Mouse (Mus musculus) intestine, postnatal 0 days (tissue): ENCODE measurements around the gene Ppa1. TPM values are rescaled to one million over a fixed set of nuclear protein-coding genes. Genes with fewer than 3 reads are reported as not detected.

Experiments used
- ATAC-seq: fragments of 200-750 bp; cut with Nextera tagmentation; 2 replicates; pipeline ENCODE4 v1.8.0; 2017; ENCODE audit warnings: mild to moderate bottlenecking, moderate TSS enrichment, moderate library complexity
- H3K27ac ChIP-seq: fragments of 300-500 bp; sonication (generic); 2 replicates; pipeline ENCODE4 v1.5.1; 2014; ENCODE audit warnings: mild to moderate bottlenecking, low read depth, low read length, moderate library complexity
- H3K27me3 ChIP-seq: fragments of 300-500 bp; sonication (generic); replicated peaks from 2 replicates; pipeline ENCODE4 v1.6.1; 2014; ENCODE audit warnings: low read length, mixed read lengths; ENCODE audit not compliant: control insufficient read depth, insufficient read depth
- H3K36me3 ChIP-seq: fragments of 300-500 bp; sonication (generic); 2 replicates; pipeline ENCODE4 v1.6.1; 2014; ENCODE audit warnings: mild to moderate bottlenecking, moderate library complexity; ENCODE audit not compliant: control insufficient read depth, insufficient read depth
- H3K4me1 ChIP-seq: fragments of 300-500 bp; sonication (generic); replicated peaks from 2 replicates; pipeline ENCODE4 v1.6.1; 2014; ENCODE audit warnings: antibody characterized with exemption, low read length, mixed read lengths; ENCODE audit not compliant: control insufficient read depth, insufficient read depth
- H3K4me2 ChIP-seq: fragments of 300-500 bp; sonication (generic); replicated peaks from 2 replicates; pipeline ENCODE4 v1.6.1; 2014; ENCODE audit warnings: low read depth, mild to moderate bottlenecking, moderate library complexity
- H3K4me3 ChIP-seq: fragments of 300-500 bp; sonication (generic); 2 replicates; pipeline ENCODE4 v1.5.1; 2014; ENCODE audit warnings: low read depth, low read length
- H3K9ac ChIP-seq: fragments of 300-500 bp; sonication (generic); 2 replicates; pipeline ENCODE4 v1.6.1; 2014; ENCODE audit warnings: mild to moderate bottlenecking, low read depth, low read length
- H3K9me3 ChIP-seq: fragments of 300-500 bp; sonication (generic); 2 replicates; pipeline ENCODE4 v1.6.1; 2016; ENCODE audit warnings: mixed run types; ENCODE audit not compliant: control insufficient read depth
- CTCF ChIP-seq: sonication (generic); IDR thresholded peaks from 2 replicates; pipeline ENCODE4 v1.5.1; 2016; ENCODE audit warnings: low read depth, mild to moderate bottlenecking, control low read depth, antibody characterized with exemption, moderate library complexity
- WGBS: fragments of 180-500 bp; shearing (Covaris S2); extraction: QIAGEN DNeasy Blood & Tissue Kit; methylation state at CpG from one replicate; pipeline ENCODE4 v1.1.7; 2014; 5-methylcytosine and 5-hydroxymethylcytosine counted together
- polyA plus RNA-seq: library from polyadenylated mRNA; unstranded; fragments of >200 nt; fragmentation: Nextera tagmentation; extraction: Ambion mirVana; gene quantifications from 2 replicates; pipeline ENCODE4 v1.2.1, GENCODE M21; 2015

Ppa1 gene
- polyA plus RNA-seq, 1 experiment from 2014 or later: 204 TPM

DNA sequence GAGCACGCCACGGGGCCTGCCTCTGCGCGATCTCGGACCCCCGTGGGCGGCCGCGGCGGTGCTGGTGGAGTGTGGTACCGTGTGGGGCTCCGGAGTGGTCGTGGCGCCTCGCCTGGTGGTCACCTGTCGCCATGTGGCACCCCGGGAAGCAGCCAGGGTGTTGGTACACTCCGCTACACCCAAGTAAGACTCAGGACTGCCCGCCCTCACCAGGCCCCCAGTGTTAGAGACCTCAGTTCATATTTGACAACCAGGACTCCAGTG, 48.1 kb downstream of the Ppa1 start:
- H3K4me2 ChIP-seq: peak overlapping the region; percentile 99
- ATAC-seq: 0 out of 2 replicates have a peak, but pooled peaks have one; percentile 4
- H3K36me3 ChIP-seq: peaks cover 16% of the 10 kb centered on the region
- 7% methylated on average over 19 of the region's 19 CpGs for WGBS
- H3K9me3 ChIP-seq: no peaks in the 10 kb centered on the region
- TF ChIP-seq CTCF: no peak
- H3K4me1 ChIP-seq: peaks cover 7% of the 10 kb centered on the region; the same call in 1 of the 2 replicates
- peak overlapping the region; percentile 93 for H3K4me3 ChIP-seq
- H3K27ac ChIP-seq: peak overlapping the region; percentile 76
- H3K27me3 ChIP-seq: no peaks in the 10 kb centered on the region
- H3K9ac ChIP-seq: peak overlapping the region; percentile 78

DNA sequence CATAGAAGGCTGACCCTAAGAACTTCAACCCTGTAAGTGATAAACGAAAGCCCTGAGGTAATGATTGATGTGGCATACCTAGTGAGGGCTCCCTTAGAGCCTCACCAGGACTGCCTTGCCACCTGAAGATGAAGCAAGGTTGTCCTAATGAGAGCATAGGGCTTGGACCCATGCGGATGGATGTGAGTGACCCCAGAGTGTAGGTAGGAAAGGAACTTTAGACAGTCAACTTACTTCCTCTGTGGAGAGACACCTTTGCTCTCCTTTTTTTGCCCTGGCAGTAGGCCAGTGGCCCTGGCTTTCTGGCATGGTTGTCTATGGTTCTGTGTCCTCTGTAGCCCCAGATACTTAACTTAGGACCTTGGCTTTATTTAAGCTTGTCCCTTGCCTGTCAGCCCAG, 48.7 kb downstream of the Ppa1 start:
- H3K9ac ChIP-seq: peak overlapping the region; percentile 78; the same call in 1 of the 2 replicates
- H3K9me3 ChIP-seq: no peaks in the 10 kb centered on the region
- 55% methylated on average over 2 of the region's 2 CpGs for WGBS
- peak overlapping the region; percentile 99 for H3K4me2 ChIP-seq
- H3K27me3 ChIP-seq: no peaks in the 10 kb centered on the region
- H3K4me1 ChIP-seq: peaks cover 7% of the 10 kb centered on the region; the same call in 1 of the 2 replicates
- no peak for TF ChIP-seq CTCF
- ATAC-seq: peak; percentile 24
- peak overlapping the region; percentile 76; the same call in 1 of the 2 replicates for H3K27ac ChIP-seq
- H3K36me3 ChIP-seq: peaks cover 15% of the 10 kb centered on the region; the same call in 1 of the 2 replicates
- H3K4me3 ChIP-seq: peak overlapping the region; percentile 93

DNA sequence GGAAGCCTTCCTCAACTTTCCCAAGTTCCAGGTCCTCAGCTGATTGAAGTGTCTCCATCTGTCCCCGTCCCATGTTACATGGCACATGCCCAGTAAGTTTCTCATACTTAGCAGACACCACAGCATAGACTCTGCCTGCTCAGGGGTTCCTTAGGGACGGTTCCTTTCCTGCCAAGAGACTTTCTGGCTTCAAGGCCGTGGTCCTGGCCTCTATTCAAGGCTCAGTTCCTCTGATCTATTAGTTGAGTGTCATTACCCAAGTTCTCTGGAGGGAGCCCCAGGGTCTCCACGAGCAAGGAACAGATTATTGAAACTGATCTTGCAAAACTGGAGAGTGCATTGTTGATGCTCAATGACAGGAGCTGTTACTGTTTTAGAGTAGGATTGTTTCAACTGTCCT, 56.3 kb downstream of the Ppa1 start:
- Histone ChIP-seq H3K4me3 (no peak overlapping the region), H3K9me3 (no peaks in the 10 kb centered on the region), H3K4me1 (no peaks in the 10 kb centered on the region), H3K27me3 (no peaks in the 10 kb centered on the region), H3K4me2 (no peak overlapping the region), H3K27ac (no peak overlapping the region), H3K36me3 (peaks cover 22% of the 10 kb centered on the region), H3K9ac (no peak overlapping the region)
- no peak for ATAC-seq
- TF ChIP-seq CTCF: no peak
- WGBS: 79% methylated on average over 4 of the region's 4 CpGs

DNA sequence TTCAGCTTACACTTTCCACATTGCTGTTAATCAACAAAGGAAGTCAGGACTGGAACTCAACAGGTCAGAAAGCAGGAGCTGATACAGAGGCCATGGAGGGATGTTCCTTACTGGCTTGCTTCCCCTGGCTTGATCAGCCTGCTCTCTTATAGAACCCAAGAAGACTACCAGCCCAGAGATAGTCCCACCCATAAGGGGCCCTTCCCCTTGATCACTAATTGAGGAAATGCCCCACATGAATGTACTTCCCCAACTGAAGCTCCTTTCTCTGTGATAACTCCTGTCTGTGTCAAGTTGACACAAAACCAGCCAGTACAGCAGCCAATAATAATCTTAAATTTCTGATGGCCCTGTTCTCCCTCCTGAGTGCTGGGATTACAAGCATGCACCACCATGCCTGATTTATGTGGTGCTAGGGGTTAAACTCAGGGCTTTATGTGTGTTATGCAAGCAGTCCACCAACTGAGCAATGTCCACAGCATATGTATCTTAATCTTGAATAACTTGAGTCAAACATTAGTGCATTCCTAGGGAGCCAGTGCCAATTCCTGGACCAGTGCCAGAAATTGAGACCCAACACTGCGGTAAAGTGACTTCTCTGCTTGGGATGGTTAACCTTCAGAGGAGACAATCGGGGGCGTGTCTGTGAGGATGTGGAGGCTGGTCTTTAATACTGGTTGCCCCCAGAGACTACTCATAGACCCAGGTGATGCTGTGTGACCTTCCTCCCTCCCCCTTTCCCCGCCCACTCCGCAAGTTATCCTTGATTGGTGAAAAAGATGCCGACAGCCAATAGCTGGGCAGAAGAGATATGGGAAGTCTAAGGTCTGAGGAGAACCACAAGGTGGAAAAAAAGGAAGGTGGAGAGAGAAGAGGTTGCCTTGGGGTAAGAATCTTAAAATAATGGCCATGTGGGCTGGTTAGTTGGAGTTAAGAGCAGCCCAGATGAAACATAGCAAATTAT, 58.3 kb downstream of the Ppa1 start:
- H3K4me2 ChIP-seq: no peak overlapping the region
- H3K9ac ChIP-seq: no peak overlapping the region
- no peaks in the 10 kb centered on the region for H3K27me3 ChIP-seq
- H3K27ac ChIP-seq: no peak overlapping the region
- H3K9me3 ChIP-seq: no peaks in the 10 kb centered on the region
- H3K4me1 ChIP-seq: no peaks in the 10 kb centered on the region
- peaks cover 22% of the 10 kb centered on the region for H3K36me3 ChIP-seq
- H3K4me3 ChIP-seq: no peak overlapping the region
- no peak for TF ChIP-seq CTCF
- peak; percentile 76 for ATAC-seq
- 65% methylated on average over 6 of the region's 6 CpGs for WGBS

GRCm38 (mm10) chr10:61713601-61714000, 65.2 kb downstream of the Ppa1 start:
- Histone ChIP-seq H3K4me3 (no peak overlapping the region), H3K27me3 (no peaks in the 10 kb centered on the region), H3K4me2 (no peak overlapping the region), H3K9ac (no peak overlapping the region), H3K9me3 (no peaks in the 10 kb centered on the region), H3K36me3 (no peaks in the 10 kb centered on the region), H3K4me1 (peaks cover 6% of the 10 kb centered on the region; the same call in 1 of the 2 replicates), H3K27ac (no peak overlapping the region)
- 86% methylated on average over 3 of the region's 3 CpGs for WGBS
- no peak for ATAC-seq
- no peak for TF ChIP-seq CTCF

DNA sequence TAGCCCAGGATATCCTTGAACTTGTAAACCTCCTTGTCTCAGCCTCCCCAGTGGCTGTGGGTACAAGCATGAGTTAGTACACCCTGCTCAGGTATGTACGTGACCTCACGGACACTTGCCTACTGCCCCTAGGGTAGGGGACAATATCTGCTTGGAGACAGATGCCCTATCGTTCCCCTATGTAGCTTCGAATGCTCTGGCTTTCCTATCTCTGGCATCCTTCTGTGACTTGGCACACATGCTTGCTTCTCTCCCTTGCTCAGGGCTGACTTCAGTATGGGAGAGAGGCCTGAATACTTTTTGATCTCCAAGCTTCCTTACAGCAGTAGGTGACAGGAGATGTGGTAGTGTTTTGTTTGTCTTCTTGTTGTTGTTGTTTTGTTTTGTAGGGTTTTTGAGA, 65.8 kb downstream of the Ppa1 start:
- Histone ChIP-seq H3K4me1 (peaks cover 6% of the 10 kb centered on the region; the same call in 1 of the 2 replicates), H3K27me3 (no peaks in the 10 kb centered on the region), H3K4me3 (no peak overlapping the region), H3K4me2 (no peak overlapping the region), H3K27ac (no peak overlapping the region), H3K9me3 (no peaks in the 10 kb centered on the region), H3K36me3 (no peaks in the 10 kb centered on the region), H3K9ac (no peak overlapping the region)
- no peak for TF ChIP-seq CTCF
- WGBS: 93% methylated on average over 4 of the region's 4 CpGs
- ATAC-seq: no peak
